Mouse (Mus musculus) c-Kit-positive CD71-positive TER-119-negative erythroid progenitor cells, embryonic 14.5 days (primary cell): ENCODE results near the gene Gm15097.
"Not testable (repeated sequence)": the region's sequence is repeated elsewhere in the genome, so short reads cannot be mapped to it uniquely, and the experiment has no call there.

Source experiments
- DNase-seq: peaks from one replicate; pipeline ENCODE4 v3.0.0-alpha.2; 2013; ENCODE audit warnings: low read depth

Gm15097 gene

DNA sequence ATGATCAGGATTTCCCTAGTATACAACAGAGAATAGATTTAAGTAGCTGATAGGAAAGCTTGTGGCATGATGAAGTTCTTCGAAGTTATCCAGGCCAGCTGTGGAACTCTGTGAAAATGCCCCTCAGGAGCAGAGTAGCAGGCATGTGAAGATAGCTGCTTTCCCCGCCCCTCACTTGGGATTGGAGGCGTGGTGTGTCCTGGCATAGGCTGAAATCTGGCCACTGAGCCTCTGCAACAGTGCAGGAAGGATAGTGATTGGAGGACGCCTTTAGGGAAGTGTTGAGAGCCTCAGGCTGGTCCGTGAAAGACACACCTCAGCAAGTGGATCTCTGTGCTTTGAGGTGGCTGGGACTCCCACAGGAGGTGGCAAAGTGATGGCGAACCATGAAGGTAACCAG lies at the start of gene Gm15097:
Gm15097 (plus strand) TSS at position 301 of the 400 bp plus-strand sequence.
- DNase-seq: not testable (repeated sequence)

DNA sequence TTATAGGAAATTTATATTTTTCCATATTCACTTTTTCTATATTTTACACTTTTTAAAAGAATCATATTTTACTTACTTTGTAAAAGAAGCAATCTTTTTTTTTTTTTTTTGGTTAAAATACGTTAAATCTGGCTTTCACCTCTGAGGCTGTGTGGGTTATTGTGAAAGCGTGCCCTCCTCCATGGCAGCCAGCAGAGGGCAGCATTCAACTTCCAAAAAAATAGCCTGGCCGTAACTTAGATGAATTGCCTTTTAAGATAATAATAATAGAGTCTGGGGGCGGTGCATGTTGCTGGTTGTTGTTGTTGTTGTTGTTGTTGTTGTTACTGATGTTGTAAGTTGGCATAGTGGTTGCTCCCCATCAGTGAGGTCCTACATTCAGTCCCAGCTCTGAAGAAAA lies 21.4 kb upstream of the Gm15097 start:
- not testable (repeated sequence) for DNase-seq

DNA sequence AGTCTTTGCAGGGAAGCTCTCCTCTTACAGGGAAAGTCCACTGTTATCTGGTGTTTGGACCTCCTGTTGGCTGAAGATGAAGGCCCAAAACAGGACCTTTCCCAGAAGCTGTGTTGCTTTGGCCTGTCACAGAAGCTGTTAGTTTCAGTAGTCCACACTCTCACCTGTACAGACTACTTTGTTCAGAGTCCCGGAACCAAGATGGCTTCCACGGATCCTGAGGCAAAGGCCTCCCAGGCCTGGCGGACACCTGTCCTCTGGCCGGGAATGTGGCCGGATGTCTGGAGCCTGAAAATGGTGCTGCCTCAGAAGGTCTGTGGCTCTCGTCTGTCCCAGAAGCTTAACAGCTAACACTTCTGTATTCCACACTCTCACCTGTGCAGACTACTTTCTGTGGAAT lies 26.9 kb downstream of the Gm15097 start:
- DNase-seq: not testable (repeated sequence)
